8 mouse cellular contexts compared by ENCODE assay signal in genomic region chr5:52782523-52783250, GRCm38 (mm10). TPM values are rescaled to one million over a fixed set of nuclear protein-coding genes. Genes with fewer than 3 reads are reported as not detected.
DNase-seq lines count a peak whose midpoint lies in the region; ATAC-seq lines count a peak whose summit lies in the region.

No protein-coding gene starts in this region.

- no peaks in the 10 kb centered on the region for H3K9me3 ChIP-seq in heart, embryonic 10.5 days
- no peaks in the 10 kb centered on the region for H3K9me3 ChIP-seq in kidney, embryonic 15.5 days (replicated peaks)

- WGBS in heart, embryonic 10.5 days, result 5% methylated on average over 37 of the region's 37 CpGs
- 5% methylated on average over 37 of the region's 37 CpGs for WGBS in kidney, embryonic 15.5 days

- ATAC-seq in erythroblast, adult 5-6 weeks (replicated peaks; ENCODE audit: low FRiP score, poor library complexity, severe bottlenecking), result peak; percentile 99
- peak; percentile 97 for ATAC-seq in kidney, embryonic 15.5 days (replicated peaks; ENCODE audit: low FRiP score)
- peak; percentile 98 for ATAC-seq in monocyte, adult 5-6 weeks (replicated peaks; ENCODE audit: insufficient number of reproducible peaks, low FRiP score, low TSS enrichment, poor library complexity, severe bottlenecking)

- peak overlapping the region; percentile 91 for H3K4me3 ChIP-seq in heart, embryonic 10.5 days
- peak overlapping the region; percentile 73 for H3K4me3 ChIP-seq in kidney, embryonic 15.5 days (replicated peaks)

- peak overlapping the region; percentile 69 for H3K9ac ChIP-seq in kidney, embryonic 15.5 days

- peak overlapping the region; percentile 67 for H3K4me2 ChIP-seq in kidney, embryonic 15.5 days

- H3K27ac ChIP-seq in heart, embryonic 10.5 days, result peak overlapping the region; percentile 95
- peak overlapping the region; percentile 82 for H3K27ac ChIP-seq in kidney, embryonic 15.5 days

- peaks cover 12% of the 10 kb centered on the region; the same call in 1 of the 2 replicates for H3K36me3 ChIP-seq in heart, embryonic 10.5 days
- H3K36me3 ChIP-seq in kidney, embryonic 15.5 days, result peaks cover 20% of the 10 kb centered on the region; the same call in 1 of the 2 replicates

- no peaks in the 10 kb centered on the region for H3K27me3 ChIP-seq in heart, embryonic 10.5 days (ENCODE audit: insufficient read depth, poor library complexity, severe bottlenecking)
- no peaks in the 10 kb centered on the region for H3K27me3 ChIP-seq in kidney, embryonic 15.5 days

- no peaks in the 10 kb centered on the region for H3K4me1 ChIP-seq in heart, embryonic 10.5 days
- H3K4me1 ChIP-seq in kidney, embryonic 15.5 days, result no peaks in the 10 kb centered on the region

- DNase-seq in 416B (ENCODE audit: low read depth) (peak; percentile 92), liver (peak; percentile 88)
- DNase-seq in brain, adult 2 months (ENCODE audit: low read depth, low spot score), result peak; percentile 97
- peak; percentile 95 for DNase-seq in heart, embryonic 10.5 days (ENCODE audit: low spot score)
- DNase-seq in spleen, postnatal 4 days (ENCODE audit: low spot score in 2 of 2), result peak; percentile 87 to 95

RNA-seq across cellular contexts. Expression of gene Zcchc4, which starts 7.5 kb away (rescaled TPM):
- total RNA-seq in erythroblast, adult 5-6 weeks (2015; ENCODE audit: low replicate concordance), result 4.0 and 10.0 TPM in 2 replicates
- 11.0 and 14.8 TPM in 2 replicates for total RNA-seq in erythroblast, adult 5-6 weeks (2017; ENCODE audit: low replicate concordance)
- 13.2 and 14.7 TPM in 2 replicates for polyA plus RNA-seq in heart, embryonic 10.5 days (2016; fragmentation: Nextera tagmentation; extraction: Ambion mirVana)
- 17.7 and 18.3 TPM in 2 replicates for polyA plus RNA-seq in kidney, embryonic 15.5 days (2015; fragmentation: Nextera tagmentation; extraction: Ambion mirVana)
- total RNA-seq in monocyte, adult 5-6 weeks (2017), result 7.8 to 21.0 TPM (median 10.4 TPM) in 3 replicates

RNA-seq across cellular contexts. Expression of gene Pi4k2b, which starts 41.3 kb away (rescaled TPM):
- 33.6 and 40.3 TPM in 2 replicates for total RNA-seq in erythroblast, adult 5-6 weeks (2015; ENCODE audit: low replicate concordance)
- 40.6 and 62.6 TPM in 2 replicates for total RNA-seq in erythroblast, adult 5-6 weeks (2017; ENCODE audit: low replicate concordance)
- 9.8 and 14.4 TPM in 2 replicates for polyA plus RNA-seq in heart, embryonic 10.5 days (2016; fragmentation: Nextera tagmentation; extraction: Ambion mirVana)
- polyA plus RNA-seq in kidney, embryonic 15.5 days (2015; fragmentation: Nextera tagmentation; extraction: Ambion mirVana), result 22.4 and 23.7 TPM in 2 replicates
- total RNA-seq in monocyte, adult 5-6 weeks (2017), result 10.7 to 27.5 TPM (median 22.0 TPM) in 3 replicates

RNA-seq across cellular contexts. Expression of gene Anapc4, which starts 51.1 kb away (rescaled TPM):
- 9.0 and 9.4 TPM in 2 replicates for total RNA-seq in erythroblast, adult 5-6 weeks (2015; ENCODE audit: low replicate concordance)
- total RNA-seq in erythroblast, adult 5-6 weeks (2017; ENCODE audit: low replicate concordance), result 24.0 and 30.7 TPM in 2 replicates
- 87.4 and 97.0 TPM in 2 replicates for polyA plus RNA-seq in heart, embryonic 10.5 days (2016; fragmentation: Nextera tagmentation; extraction: Ambion mirVana)
- 103 TPM in 2 replicates for polyA plus RNA-seq in kidney, embryonic 15.5 days (2015; fragmentation: Nextera tagmentation; extraction: Ambion mirVana)
- 44.5 to 78.4 TPM (median 70.0 TPM) in 3 replicates for total RNA-seq in monocyte, adult 5-6 weeks (2017)

Comparison
In these comparisons a context has a peak if more than half of its experiments do, and no peak if none do; other contexts are left out.
1. Peak in every context shown above with its lines: DNase-seq, ATAC-seq, H3K4me3 ChIP-seq and H3K27ac ChIP-seq.